Mouse (Mus musculus): ENCODE results near the gene Sos1.

GRCm38 (mm10) chr17:80492274-80492673 lies 12.0 kb upstream of the Sos1 start:
- no peak for TF ChIP-seq CTCF (IDR thresholded peaks at IDR 0.05; ENCODE audit: low read depth, low read length)
- TF ChIP-seq TAL1 (conservative IDR thresholded peaks at IDR 0.05; ENCODE audit: low read depth, low read length) = no peak

Data from G1E (cell line).